ENCODE assay signal across 28 mouse cellular contexts in genomic region chr8:46146173-46146572, GRCm38 (mm10). TPM values are rescaled to one million over a fixed set of nuclear protein-coding genes. Genes with fewer than 3 reads are reported as not detected.
DNase-seq lines count a peak whose midpoint lies in the region; ATAC-seq and TF ChIP-seq lines count a peak whose summit lies in the region.
"Had no signal": no experiment of that assay in that cellular context is flagged by ENCODE, and none has a peak within 500 bp of the region (broad histone marks: within the 10 kb centered on the region; RNA-seq: fewer than 3 reads in every experiment).

No protein-coding gene starts in this region.

- H3K9ac ChIP-seq in heart, postnatal 0 days (replicated peaks; ENCODE audit: low read depth, low read length): 0 out of 2 replicates have a peak overlapping the region, but pooled peaks have one; percentile 25
- no peak overlapping the region for H3K9ac ChIP-seq in limb, embryonic 14.5 days (ENCODE audit: low read depth, low read length, severe bottlenecking)
- H3K9ac ChIP-seq: embryonic facial prominence, embryonic 12.5 days; forebrain, embryonic 13.5 days; limb, embryonic 12.5 days; liver, embryonic 14.5 days; lung, embryonic 15.5 days; neural tube, embryonic 15.5 days; stomach, embryonic 15.5 days had no signal

- H3K4me2 ChIP-seq in heart, postnatal 0 days (ENCODE audit: low read depth, low read length): no peak overlapping the region
- no peak overlapping the region for H3K4me2 ChIP-seq in limb, embryonic 14.5 days (replicated peaks; ENCODE audit: low read depth, low read length, severe bottlenecking)
- H3K4me2 ChIP-seq: embryonic facial prominence, embryonic 12.5 days; forebrain, embryonic 13.5 days; limb, embryonic 12.5 days; lung, embryonic 15.5 days; neural tube, embryonic 15.5 days; stomach, embryonic 15.5 days had no signal

- no peaks in the 10 kb centered on the region for H3K27me3 ChIP-seq in heart, postnatal 0 days (ENCODE audit: control insufficient read depth, insufficient read depth, low read length)
- H3K27me3 ChIP-seq in limb, embryonic 14.5 days (ENCODE audit: control insufficient read depth, insufficient read depth, low read length): no peaks in the 10 kb centered on the region
- peaks cover 15% of the 10 kb centered on the region; the same call in 1 of the 2 replicates for H3K27me3 ChIP-seq in limb, embryonic 10.5 days (ENCODE audit: low read depth, poor library complexity, severe bottlenecking)
- H3K27me3 ChIP-seq: embryonic facial prominence, embryonic 12.5 days; forebrain, embryonic 13.5 days; lung, embryonic 15.5 days; neural tube, embryonic 15.5 days; stomach, embryonic 15.5 days had no signal

- TF ChIP-seq POLR2A in limb, embryonic 14.5 days (IDR thresholded peaks at IDR 0.05; ENCODE audit: borderline replicate concordance, extremely low read depth, insufficient read depth, insufficient read length): no peak

- peak overlapping the region; percentile 35 for H3K4me3 ChIP-seq in gastrocnemius, adult 2 months
- no peak overlapping the region for H3K4me3 ChIP-seq in heart, postnatal 0 days (ENCODE audit: low read depth, low read length)
- no peak overlapping the region for H3K4me3 ChIP-seq in limb, embryonic 14.5 days (replicated peaks; ENCODE audit: low read length)
- no peak overlapping the region for H3K4me3 ChIP-seq in limb, embryonic 10.5 days
- H3K4me3 ChIP-seq: embryonic facial prominence, embryonic 12.5 days; erythroblast, embryonic 14.5 days; forebrain, embryonic 13.5 days; limb, embryonic 12.5 days; lung, embryonic 15.5 days; midbrain, embryonic 10.5 days; neural tube, embryonic 15.5 days; stomach, embryonic 15.5 days had no signal

- intact Hi-C loops in gastrocnemius, adult 2 months (cut with DNase I): no loop called here
- intact Hi-C loops in heart, postnatal 14 days (cut with DNase I): no loop called here

- H3K27ac ChIP-seq in gastrocnemius, adult 2 months: peak overlapping the region; percentile 38; the same call in 1 of the 2 replicates
- H3K27ac ChIP-seq in heart, postnatal 0 days (ENCODE audit: low read depth): no peak overlapping the region
- H3K27ac ChIP-seq in limb, embryonic 14.5 days (replicated peaks; ENCODE audit: low read depth, low read length): 0 out of 2 replicates have a peak overlapping the region, but pooled peaks have one; percentile 15
- H3K27ac ChIP-seq in limb, embryonic 10.5 days: no peak overlapping the region
- H3K27ac ChIP-seq: embryonic facial prominence, embryonic 12.5 days; forebrain, embryonic 13.5 days; kidney, postnatal 0 days; limb, embryonic 12.5 days; liver, embryonic 14.5 days; lung, embryonic 15.5 days; midbrain, embryonic 10.5 days; neural tube, embryonic 15.5 days; stomach, embryonic 15.5 days had no signal

- WGBS in heart, postnatal 0 days: 19% methylated on average over 3 of the region's 3 CpGs
- 48% methylated on average over 3 of the region's 3 CpGs for WGBS in limb, embryonic 14.5 days
- WGBS in limb, embryonic 10.5 days: 53% methylated on average over 3 of the region's 3 CpGs

- no peak for TF ChIP-seq EP300 in heart, postnatal 0 days (IDR thresholded peaks at IDR 0.05; ENCODE audit: low read depth)

- H3K36me3 ChIP-seq in heart, postnatal 0 days (replicated peaks; ENCODE audit: control insufficient read depth, insufficient read depth, low read length): no peaks in the 10 kb centered on the region
- H3K36me3 ChIP-seq in limb, embryonic 14.5 days (ENCODE audit: control insufficient read depth, insufficient read depth, low read length): no peaks in the 10 kb centered on the region; the same call in 1 of the 2 replicates
- no peaks in the 10 kb centered on the region for H3K36me3 ChIP-seq in limb, embryonic 10.5 days
- H3K36me3 ChIP-seq: embryonic facial prominence, embryonic 12.5 days; limb, embryonic 12.5 days; lung, embryonic 15.5 days; midbrain, embryonic 10.5 days; neural tube, embryonic 15.5 days; stomach, embryonic 15.5 days had no signal

- TF ChIP-seq CTCF in gastrocnemius, adult 2 months (IDR thresholded peaks at IDR 0.05): no peak
- TF ChIP-seq CTCF in heart, postnatal 0 days (IDR thresholded peaks at IDR 0.05; ENCODE audit: low read depth): no peak

- H3K4me1 ChIP-seq in heart, postnatal 0 days (ENCODE audit: control insufficient read depth, insufficient read depth): peaks cover 6% of the 10 kb centered on the region; the same call in 1 of the 2 replicates
- peaks cover 3% of the 10 kb centered on the region; the same call in 1 of the 2 replicates for H3K4me1 ChIP-seq in limb, embryonic 14.5 days (ENCODE audit: control insufficient read depth, insufficient read depth, low read length)
- peaks cover 9% of the 10 kb centered on the region for H3K4me1 ChIP-seq in limb, embryonic 10.5 days

- DNase-seq in gastrocnemius, adult 2 months: no peak
- DNase-seq in gastrocnemius, postnatal 4 days (ENCODE audit: low spot score in 2 of 2): no peak
- peak; percentile 5 for DNase-seq in heart, postnatal 0 days (ENCODE audit: low spot score)
- no peak for DNase-seq in heart, postnatal 14 days
- DNase-seq in limb, embryonic 14.5 days (ENCODE audit: low spot score): no peak
- no peak for DNase-seq in limb, embryonic 10.5 days (ENCODE audit: low spot score)
- peak; percentile 45 for DNase-seq in brain, adult 2 months (ENCODE audit: low read depth, low spot score)
- DNase-seq in cerebellum, postnatal 36 days: no peak
- DNase-seq: adrenal gland, postnatal 36 days; cerebellum, adult 11-12 months; cerebellum, postnatal 10 days; heart, postnatal 10 days; kidney, adult 18-20 months; lung, postnatal 4 days; right cerebral cortex, adult 18-20 months; thymus, postnatal 36 days had no signal

- no peaks in the 10 kb centered on the region for H3K9me3 ChIP-seq in heart, postnatal 0 days (replicated peaks; ENCODE audit: control insufficient read depth, low read length)
- H3K9me3 ChIP-seq in limb, embryonic 14.5 days (ENCODE audit: control insufficient read depth, low read length): no peaks in the 10 kb centered on the region
- H3K9me3 ChIP-seq in limb, embryonic 10.5 days (replicated peaks): no peaks in the 10 kb centered on the region
- H3K9me3 ChIP-seq: embryonic facial prominence, embryonic 12.5 days; forebrain, embryonic 13.5 days; limb, embryonic 12.5 days; lung, embryonic 15.5 days; midbrain, embryonic 10.5 days; neural tube, embryonic 15.5 days; stomach, embryonic 15.5 days had no signal

- no peak for ATAC-seq in heart, postnatal 0 days (ENCODE audit: insufficient read depth, low read depth)
- ATAC-seq in limb, embryonic 14.5 days (ENCODE audit: low FRiP score, low read depth): no peak
- ATAC-seq: CD4-positive, CD25-positive, alpha-beta regulatory T cell, adult 4 months; forebrain, embryonic 13.5 days; inflammation-experienced regulatory T-cells, adult 6 months had no signal

RNA-seq across cellular contexts. Expression of gene Cfap97, which starts 5.4 kb away (rescaled TPM):
- 10 to 100 TPM; 12.4 to 13.0 TPM for total RNA-seq in gastrocnemius, adult 2 months (2021)
- 10 to 100 TPM; 15.9 to 16.7 TPM for total RNA-seq in gastrocnemius, postnatal 4 days (2021)
- 13.7 and 14.8 TPM in 2 replicates for total RNA-seq in heart, postnatal 0 days (2014; rRNA removed; ENCODE audit: low replicate concordance)
- polyA plus RNA-seq in heart, postnatal 0 days (2015; fragmentation: Nextera tagmentation; extraction: Ambion mirVana): 22.0 and 22.4 TPM in 2 replicates
- total RNA-seq in heart, postnatal 14 days (2021): 10 to 100 TPM; 11.4 to 13.0 TPM
- 13.6 and 14.6 TPM in 2 replicates for polyA plus RNA-seq in limb, embryonic 14.5 days (2012; rRNA removed)
- 24.2 and 28.5 TPM in 2 replicates for polyA plus RNA-seq in limb, embryonic 14.5 days (2014; fragmentation: Nextera tagmentation; extraction: Ambion mirVana)
- 18.2 and 21.6 TPM in 2 replicates for polyA plus RNA-seq in limb, embryonic 10.5 days (2016; fragmentation: Nextera tagmentation; extraction: Ambion mirVana)

RNA-seq across cellular contexts. Expression of gene Snx25, which starts 5.8 kb away (rescaled TPM):
- 1 to 10 TPM; 6.0 to 6.4 TPM for total RNA-seq in gastrocnemius, adult 2 months (2021)
- total RNA-seq in gastrocnemius, postnatal 4 days (2021): 10 to 100 TPM; 13.5 to 15.0 TPM
- 14.7 and 28.0 TPM in 2 replicates for total RNA-seq in heart, postnatal 0 days (2014; rRNA removed; ENCODE audit: low replicate concordance)
- polyA plus RNA-seq in heart, postnatal 0 days (2015; fragmentation: Nextera tagmentation; extraction: Ambion mirVana): 2.4 and 4.0 TPM in 2 replicates
- total RNA-seq in heart, postnatal 14 days (2021): 10 to 100 TPM; 12.0 to 12.4 TPM
- polyA plus RNA-seq in limb, embryonic 14.5 days (2012; rRNA removed): 10.2 and 13.8 TPM in 2 replicates
- 10.5 and 13.5 TPM in 2 replicates for polyA plus RNA-seq in limb, embryonic 14.5 days (2014; fragmentation: Nextera tagmentation; extraction: Ambion mirVana)
- polyA plus RNA-seq in limb, embryonic 10.5 days (2016; fragmentation: Nextera tagmentation; extraction: Ambion mirVana): 3.7 and 4.3 TPM in 2 replicates

Comparison
In these comparisons a context has a peak if more than half of its experiments do, and no peak if none do; other contexts are left out.
1. DNase-seq: peak in heart, postnatal 0 days (single experiment) and brain, adult 2 months (single experiment); none in gastrocnemius, adult 2 months (single experiment), gastrocnemius, postnatal 4 days (0 of 2), heart, postnatal 14 days (0 of 2), limb, embryonic 14.5 days (single experiment), limb, embryonic 10.5 days (single experiment) and cerebellum, postnatal 36 days (0 of 2).
2. H3K27ac ChIP-seq: peak in gastrocnemius, adult 2 months (single experiment) and limb, embryonic 14.5 days (single experiment); none in heart, postnatal 0 days (single experiment) and limb, embryonic 10.5 days (single experiment).